Mouse (Mus musculus) CH12.LX (cell line): Measurements from ENCODE around the gene Zfp800. TPM values are rescaled to one million over a fixed set of nuclear protein-coding genes. Genes with fewer than 3 reads are reported as not detected.

Experiments used
- DNase-seq: peaks from one replicate; pipeline ENCODE4 v3.0.0-alpha.2; 2013; ENCODE audit errors: extremely low read depth
- H3K27ac ChIP-seq: 2 replicates; pipeline ENCODE4 v1.5.1; 2012; ENCODE audit warnings: low read depth, mild to moderate bottlenecking, control low read depth, moderate library complexity; ENCODE audit not compliant: insufficient read depth
- H3K27me3 ChIP-seq: replicated peaks from 2 replicates; pipeline ENCODE3; 2012; ENCODE audit warnings: inconsistent platforms
- H3K36me3 ChIP-seq, 2 experiments: replicated peaks in 1 of 2; 2 replicates each; pipeline versions ENCODE3 to v1.6.1; 2012; ENCODE audit warnings: inconsistent platforms in 1 of 2, low read length in 1 of 2, mild to moderate bottlenecking in 1 of 2, mixed read lengths in 1 of 2, moderate library complexity in 1 of 2; ENCODE audit not compliant: control insufficient read depth in 1 of 2, insufficient read depth in 1 of 2
- H3K4me1 ChIP-seq, 2 experiments: 2 replicates each; pipeline ENCODE4 v1.6.1; 2012; ENCODE audit warnings: inconsistent platforms in 1 of 2, moderate library complexity in 1 of 2; ENCODE audit not compliant: insufficient read depth in 2 of 2, control insufficient read depth in 1 of 2
- H3K4me2 ChIP-seq: 2 replicates; pipeline ENCODE4 v1.6.1; 2012; ENCODE audit warnings: low read depth, mild to moderate bottlenecking, control low read depth; ENCODE audit not compliant: poor library complexity, insufficient read depth, severe bottlenecking
- H3K4me3 ChIP-seq, 3 experiments: fragments of 150-350 bp in 1 of 3; sonication (generic) in 1 of 3; replicated peaks in 1 of 3; 2 replicates each; pipeline versions ENCODE3 to v1.5.1; 2011 to 2012; ENCODE audit warnings: low read depth in 2 of 3, low read length in 2 of 3, mild to moderate bottlenecking in 2 of 3, moderate library complexity in 2 of 3, control low read depth in 1 of 3, improper control_type of control experiment in 1 of 3, inconsistent platforms in 1 of 3, mixed read lengths in 1 of 3; ENCODE audit not compliant: poor library complexity in 1 of 3
- H3K79me2 ChIP-seq: replicated peaks from 2 replicates; pipeline ENCODE4 v1.6.1; 2012; ENCODE audit warnings: mild to moderate bottlenecking, moderate library complexity; ENCODE audit not compliant: control insufficient read depth, poor library complexity, insufficient read depth, severe bottlenecking; ENCODE audit errors: extremely low read depth
- H3K9ac ChIP-seq: 2 replicates; pipeline ENCODE4 v1.6.1; 2012; ENCODE audit warnings: low read depth, mild to moderate bottlenecking, control low read depth, moderate library complexity; ENCODE audit not compliant: insufficient read depth
- H3K9me3 ChIP-seq: replicated peaks from 2 replicates; pipeline ENCODE3; 2012; ENCODE audit warnings: low read length, inconsistent platforms, mixed read lengths
- BHLHE40 ChIP-seq: IDR thresholded peaks from 2 replicates; pipeline ENCODE4 v1.6.1; 2011; ENCODE audit warnings: mild to moderate bottlenecking, low read depth, low read length, improper control_type of control experiment
- CHD1 ChIP-seq: IDR thresholded peaks from 2 replicates; pipeline ENCODE4 v1.6.1; 2012; ENCODE audit warnings: low read depth, low read length, improper control_type of control experiment, inconsistent platforms
- CTCF ChIP-seq, 2 experiments: IDR thresholded peaks in 1 of 2; conservative IDR thresholded peaks in 1 of 2; 2 replicates each; pipeline ENCODE4 v1.5.1; 2011 to 2012; ENCODE audit warnings: low read depth in 2 of 2, low read length in 2 of 2, improper control_type of control experiment in 1 of 2, inconsistent platforms in 1 of 2, mild to moderate bottlenecking in 1 of 2, moderate library complexity in 1 of 2
- ELF1 ChIP-seq: IDR thresholded peaks from 2 replicates; pipeline ENCODE4 v1.6.1; 2014; ENCODE audit warnings: low read depth, mild to moderate bottlenecking, inconsistent platforms, low read length, improper control_type of control experiment
- ETS1 ChIP-seq: conservative IDR thresholded peaks from 2 replicates; pipeline ENCODE4 v1.6.1; 2012; ENCODE audit warnings: low read depth, mild to moderate bottlenecking, inconsistent platforms, low read length, improper control_type of control experiment, moderate library complexity
- JUN ChIP-seq: IDR thresholded peaks from 2 replicates; pipeline ENCODE4 v1.6.1; 2011; ENCODE audit warnings: low read depth, mild to moderate bottlenecking, low read length, improper control_type of control experiment, moderate library complexity; ENCODE audit not compliant: insufficient read depth
- JUND ChIP-seq: conservative IDR thresholded peaks from 2 replicates; pipeline ENCODE4 v1.6.1; 2011; ENCODE audit warnings: low read depth, low read length, improper control_type of control experiment
- MAFK ChIP-seq: IDR thresholded peaks from 2 replicates; pipeline ENCODE4 v1.6.1; 2011; ENCODE audit warnings: low read length, improper control_type of control experiment; ENCODE audit not compliant: insufficient replicate concordance
- MAX ChIP-seq: IDR thresholded peaks from 2 replicates; pipeline ENCODE4 v1.6.1; 2011; ENCODE audit warnings: low read length, improper control_type of control experiment
- MAZ ChIP-seq: IDR thresholded peaks from 2 replicates; pipeline ENCODE4 v1.6.1; 2012; ENCODE audit warnings: low read depth, mild to moderate bottlenecking, inconsistent platforms, low read length, improper control_type of control experiment, moderate library complexity
- MEF2A ChIP-seq: IDR thresholded peaks from 2 replicates; pipeline ENCODE4 v1.6.1; 2014; ENCODE audit warnings: low read depth, mild to moderate bottlenecking, inconsistent platforms, low read length, improper control_type of control experiment, borderline replicate concordance
- NRF1 ChIP-seq: IDR thresholded peaks from 2 replicates; pipeline ENCODE4 v1.6.1; 2014; ENCODE audit warnings: low read depth, mild to moderate bottlenecking, inconsistent platforms, low read length, improper control_type of control experiment, moderate library complexity
- PAX5 ChIP-seq: IDR thresholded peaks from 2 replicates; pipeline ENCODE4 v1.6.1; 2012; ENCODE audit warnings: low read length, inconsistent platforms, mixed read lengths
- POLR2A ChIP-seq: IDR thresholded peaks from 2 replicates; pipeline ENCODE4 v1.6.1; 2011; ENCODE audit warnings: low read depth, mild to moderate bottlenecking, improper control_type of control experiment, low read length
- RAD21 ChIP-seq: IDR thresholded peaks from 2 replicates; pipeline ENCODE4 v1.6.1; 2011; ENCODE audit warnings: low read depth, mild to moderate bottlenecking, low read length, improper control_type of control experiment, moderate library complexity
- SIN3A ChIP-seq: IDR thresholded peaks from 2 replicates; pipeline ENCODE4 v1.6.1; 2012; ENCODE audit warnings: low read length, improper control_type of control experiment, inconsistent platforms
- SMC3 ChIP-seq: IDR thresholded peaks from 2 replicates; pipeline ENCODE4 v1.6.1; 2011; ENCODE audit warnings: low read depth, low read length, improper control_type of control experiment
- TCF12 ChIP-seq: IDR thresholded peaks from 2 replicates; pipeline ENCODE4 v1.6.1; 2014; ENCODE audit warnings: low read depth, mild to moderate bottlenecking, inconsistent platforms, low read length, improper control_type of control experiment
- USF1 ChIP-seq: IDR thresholded peaks from 2 replicates; pipeline ENCODE4 v1.6.1; 2014; ENCODE audit warnings: low read depth, mild to moderate bottlenecking, inconsistent platforms, low read length, improper control_type of control experiment
- USF2 ChIP-seq: conservative IDR thresholded peaks from 2 replicates; pipeline ENCODE4 v1.6.1; 2011; ENCODE audit warnings: low read depth, low read length, improper control_type of control experiment
- ZMIZ1 ChIP-seq: IDR thresholded peaks from 2 replicates; pipeline ENCODE4 v1.6.1; 2012; ENCODE audit warnings: low read depth, mild to moderate bottlenecking, inconsistent platforms, low read length, improper control_type of control experiment
- ZNF384 ChIP-seq: IDR thresholded peaks from 2 replicates; pipeline ENCODE4 v1.6.1; 2012; ENCODE audit warnings: low read depth, low read length, improper control_type of control experiment, inconsistent platforms
- dilution Hi-C: fragments of 300-500 bp; cut with MboI; formaldehyde crosslinking; loops from 2 replicates; pipeline ENCODE4 v1.14.3; 2020; ENCODE audit warnings: low sequenced_read_pairs; ENCODE audit not compliant: extremely low pct_unique_long_range_greater_than_20kb, extremely low pct_ligation_motif_present
- in situ Hi-C: fragments of 300-500 bp; cut with MboI; formaldehyde crosslinking; loops from 3 replicates; pipeline ENCODE4 v1.14.3; 2019; ENCODE audit warnings: low sequenced_read_pairs, low pct_ligation_motif_present, low pct_unique_long_range_greater_than_20kb, mixed read lengths
- polyA plus RNA-seq: library from polyadenylated mRNA; unstranded; fragments of >175 nt; gene quantifications from 2 replicates; pipeline ENCODE4 v1.2.1, GENCODE M21; 2012; ENCODE audit warnings: low read depth; ENCODE audit not compliant: insufficient read length
- total RNA-seq, 2 experiments: library from RNA; depleted of rRNA; stranded (reverse); fragments of 300-350 nt in 1 of 2; fragments of >200 nt in 1 of 2; gene quantifications; 2 replicates each; pipeline ENCODE4 v1.2.3; 2012 to 2014

The Zfp800 gene
- total and polyA plus RNA-seq, 3 experiments = 19.1 to 49.5 (median 19.5) TPM

DNA sequence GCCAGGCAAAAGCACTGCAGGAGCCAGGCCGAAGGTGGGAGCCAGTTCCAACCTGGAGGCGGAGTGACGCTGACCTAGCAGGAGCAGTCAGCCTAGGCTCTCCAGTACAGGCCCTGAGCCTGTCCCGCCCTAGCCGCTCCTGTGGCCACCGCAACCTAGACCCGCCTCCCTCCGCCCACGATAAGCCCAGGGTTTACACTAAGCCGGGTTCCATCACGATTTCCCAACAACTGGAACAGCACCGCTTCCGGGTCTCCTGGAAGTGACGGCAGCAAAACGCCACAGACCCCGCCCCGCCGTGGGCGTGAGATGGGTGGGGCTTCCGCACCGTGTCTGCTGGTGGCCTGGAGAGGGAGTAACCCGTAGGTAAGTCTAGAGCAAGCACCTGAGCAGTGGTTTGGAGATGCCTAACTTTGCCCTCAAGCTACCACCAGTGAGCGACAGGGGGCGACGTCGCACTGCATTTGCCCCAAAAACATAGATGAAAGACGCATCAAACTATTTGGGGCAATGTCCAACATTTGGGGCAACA lies 23.7 kb upstream of the Zfp800 start (continued):
- TF ChIP-seq ELF1 (peak; percentile 98), ZMIZ1 (peak; percentile 32; the same call in 1 of the 2 replicates), TCF12 (peak; percentile 85), RAD21 (peak; percentile 96), JUND (peak; percentile 35; the same call in 1 of the 2 replicates), SMC3 (peak; percentile 83), USF1 (no peak), PAX5 (no peak), MEF2A (peak; percentile 79; the same call in 1 of the 2 replicates), MAFK (no peak), SIN3A (peak; percentile 96), CTCF (conservative IDR thresholded peaks at IDR 0.05 in 1 of 2, IDR thresholded peaks at IDR 0.05 in 1 of 2; ENCODE audit: low read depth in 2 of 2, low read length in 2 of 2) (peak; percentile 57 to 92), ZNF384 (no peak), USF2 (no peak), MAX (peak; percentile 68), BHLHE40 (peak; percentile 41; the same call in 1 of the 2 replicates), POLR2A (peak; percentile 75), MAZ (peak; percentile 67)
- TF ChIP-seq, all 38 proteins: peak for 24

DNA sequence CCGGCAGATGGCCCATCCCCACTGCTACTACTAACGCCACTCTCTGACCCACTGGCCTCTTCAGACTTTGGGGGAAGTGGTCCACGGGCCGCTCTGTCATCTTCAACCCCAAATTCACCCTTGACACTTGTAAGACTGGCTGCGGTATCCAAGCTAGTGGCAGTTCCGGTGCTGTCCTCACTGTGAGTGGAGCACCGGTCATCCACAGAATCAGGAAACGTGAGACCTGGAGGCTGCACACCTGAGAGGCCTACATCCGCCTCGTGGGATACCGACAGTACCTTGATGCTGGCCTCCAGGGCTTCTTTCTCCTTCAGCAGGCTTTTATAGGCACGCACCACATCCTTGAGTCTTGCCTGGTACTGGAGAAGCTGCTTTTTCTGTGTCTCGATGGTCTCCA lies 23.1 kb upstream of the Zfp800 start:
- H3K9ac ChIP-seq = peak overlapping the region; percentile 69
- H3K9me3 ChIP-seq = no peaks in the 10 kb centered on the region
- peaks cover 10% of the 10 kb centered on the region for H3K79me2 ChIP-seq
- TF ChIP-seq MEF2A (no peak), JUN (no peak), USF1 (no peak), CHD1 (no peak), ZNF384 (no peak), ETS1 (no peak), NRF1 (no peak)
- H3K27me3 ChIP-seq = no peaks in the 10 kb centered on the region
- H3K4me3 ChIP-seq = peak overlapping the region; percentile 82 to 86 (median 83)
- H3K36me3 ChIP-seq = peaks cover 23 to 54% of the 10 kb centered on the region in 2 experiments
- no peak overlapping the region for H3K27ac ChIP-seq
- peak overlapping the region; percentile 90 for H3K4me2 ChIP-seq
- dilution Hi-C loops (no loop called here), in situ Hi-C loops (loop anchor here (25.0 kb wide), 1 partner anchor 591 kb away; no protein-coding TSS in a partner anchor)
- DNase-seq = no peak
- H3K4me1 ChIP-seq = peaks cover 16 to 41% of the 10 kb centered on the region in 2 experiments
